Mouse (Mus musculus): ENCODE results near the gene Nktr. TPM values are rescaled to one million over a fixed set of nuclear protein-coding genes. Genes with fewer than 3 reads are reported as not detected.

Gene Nktr
- 37.5 and 41.4 TPM in 2 replicates for polyA plus RNA-seq (2012; rRNA removed)

DNA sequence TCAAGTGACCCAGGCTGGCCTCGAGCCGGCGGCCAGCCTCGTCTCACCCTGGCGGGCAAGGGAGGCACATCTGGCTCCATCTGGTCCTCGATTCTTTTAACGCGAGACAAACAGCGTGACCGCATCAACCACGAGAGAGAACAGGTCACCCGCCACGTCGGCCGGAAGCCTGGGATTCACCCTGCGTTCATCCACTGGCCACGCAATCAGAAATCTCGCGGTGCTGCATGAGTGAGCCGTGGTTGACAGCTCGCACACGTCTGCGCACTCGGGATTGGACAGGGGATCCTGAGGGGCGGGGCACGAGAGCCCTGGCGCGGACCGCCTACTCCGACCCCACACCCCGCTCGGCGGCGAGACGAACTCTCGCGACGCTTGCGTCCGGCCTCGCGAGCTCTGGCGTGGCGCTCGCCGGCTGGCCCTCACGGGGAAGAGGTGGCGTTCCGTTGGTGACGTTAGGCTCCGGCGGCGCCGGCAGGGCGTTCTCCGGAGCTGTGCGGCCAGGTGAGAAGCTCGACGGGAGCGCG is at the start of gene Nktr:
Gene Nktr, plus strand, starts transcription at position 378 of the 527 bp plus-strand sequence.

DNA sequence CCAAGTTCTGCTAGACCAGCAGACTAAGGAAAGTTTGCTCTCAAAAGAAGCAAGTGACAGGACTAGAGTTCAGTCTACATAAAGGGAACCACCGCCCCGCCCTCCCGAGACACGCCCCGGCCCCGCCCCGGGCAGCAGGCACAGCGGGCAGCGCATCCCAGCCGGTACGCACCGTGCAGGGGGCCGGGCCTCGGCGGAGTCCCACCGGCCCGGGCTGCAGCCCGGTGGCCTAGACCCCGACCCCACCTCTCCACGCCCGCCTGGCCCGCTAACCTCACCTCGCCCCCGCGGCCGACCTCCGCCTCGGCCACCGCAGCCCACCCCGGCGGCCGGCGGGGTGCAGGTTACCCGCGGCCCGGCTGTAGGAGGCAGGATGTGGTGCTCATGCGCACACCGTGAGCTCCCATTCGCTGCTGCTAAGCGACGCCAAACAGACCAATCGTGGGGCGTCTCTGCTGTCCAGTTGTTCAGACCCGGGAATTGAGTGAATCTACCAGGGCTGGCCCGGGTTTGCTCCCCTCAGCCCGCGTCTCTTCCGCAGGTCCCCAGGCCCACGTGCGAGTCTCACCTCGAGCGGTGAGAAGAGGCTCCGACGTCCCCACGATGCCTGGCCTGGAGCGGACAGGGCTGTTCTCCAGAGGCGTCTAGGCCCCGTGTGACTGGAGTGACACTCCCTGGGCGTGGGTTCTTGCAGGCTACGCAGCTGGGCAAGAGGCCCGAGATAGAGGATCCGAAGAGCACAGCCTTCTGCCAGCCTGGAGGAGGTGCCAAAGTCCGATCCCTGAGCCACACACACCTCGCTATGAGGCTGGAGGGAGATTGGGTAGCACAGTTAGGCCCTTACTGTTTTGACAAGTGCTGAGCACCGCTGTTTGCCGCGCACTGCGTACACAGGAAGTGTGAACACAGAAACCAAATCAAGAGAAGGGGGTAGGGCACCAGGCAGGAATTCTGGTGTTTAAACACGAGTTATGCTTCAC is 14.0 kb upstream of the Nktr start, which contains the start of gene Sec22c:
Gene Sec22c, minus strand, starts transcription at position 845 of the 980 bp plus-strand sequence.

GRCm38 (mm10) chr9:121709898-121710583 is 8.9 kb upstream of the Nktr start, which contains the start of gene Ss18l2:
Gene Ss18l2, plus strand, starts transcription at chr9:121710329.

DNA sequence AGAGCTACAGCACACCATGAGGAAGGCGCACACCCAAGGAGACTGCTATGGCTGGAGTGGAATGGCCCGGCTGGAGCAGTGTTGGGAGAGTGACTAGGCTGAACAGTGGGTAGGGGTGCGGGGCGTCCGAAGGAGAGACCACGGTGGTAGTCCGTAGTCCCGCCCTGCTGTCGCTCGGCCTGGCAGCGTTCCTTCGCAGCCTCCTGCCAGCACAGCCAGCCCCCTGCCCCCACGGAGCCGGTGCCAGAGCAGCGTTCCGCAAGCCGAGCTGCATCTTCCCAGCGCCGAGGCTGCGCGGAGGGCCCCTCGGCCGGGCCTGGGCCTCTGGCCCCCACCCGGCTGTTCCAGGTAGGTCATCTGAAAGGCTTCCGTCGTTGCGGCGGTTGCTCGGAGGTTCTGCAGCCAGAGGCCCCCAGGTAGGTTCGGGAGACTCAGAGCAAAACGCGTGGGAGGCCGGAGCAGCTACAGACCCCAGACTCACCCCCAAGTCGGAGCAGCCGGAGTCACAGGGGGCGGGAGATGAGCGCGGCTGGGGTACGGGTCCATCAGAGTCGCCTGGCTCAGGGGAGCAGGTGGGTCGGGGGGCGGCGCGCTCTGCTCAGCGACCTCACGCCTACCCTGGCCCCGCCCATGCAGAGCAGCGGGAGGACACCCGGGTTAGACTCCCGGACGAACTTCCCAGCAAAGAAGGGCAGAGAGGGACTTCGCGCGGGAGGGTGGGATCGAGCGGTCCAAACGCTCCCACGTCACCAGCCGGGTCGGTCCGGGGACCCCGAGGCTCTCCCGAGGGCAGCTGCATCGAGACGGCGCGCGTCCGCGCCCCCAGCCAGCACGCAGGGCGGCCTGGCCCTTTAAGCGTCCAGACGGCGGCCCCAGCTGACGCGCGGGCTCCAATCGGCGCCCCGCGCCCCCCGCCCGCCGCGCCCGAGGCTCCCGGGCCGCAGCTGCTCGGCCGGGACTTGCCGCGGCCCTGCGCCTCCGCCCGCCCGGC is 40.4 kb downstream of the Nktr start, which contains the start of gene Zfp651:
Gene Zfp651, plus strand, starts transcription at position 240 of the 991 bp plus-strand sequence.

DNA sequence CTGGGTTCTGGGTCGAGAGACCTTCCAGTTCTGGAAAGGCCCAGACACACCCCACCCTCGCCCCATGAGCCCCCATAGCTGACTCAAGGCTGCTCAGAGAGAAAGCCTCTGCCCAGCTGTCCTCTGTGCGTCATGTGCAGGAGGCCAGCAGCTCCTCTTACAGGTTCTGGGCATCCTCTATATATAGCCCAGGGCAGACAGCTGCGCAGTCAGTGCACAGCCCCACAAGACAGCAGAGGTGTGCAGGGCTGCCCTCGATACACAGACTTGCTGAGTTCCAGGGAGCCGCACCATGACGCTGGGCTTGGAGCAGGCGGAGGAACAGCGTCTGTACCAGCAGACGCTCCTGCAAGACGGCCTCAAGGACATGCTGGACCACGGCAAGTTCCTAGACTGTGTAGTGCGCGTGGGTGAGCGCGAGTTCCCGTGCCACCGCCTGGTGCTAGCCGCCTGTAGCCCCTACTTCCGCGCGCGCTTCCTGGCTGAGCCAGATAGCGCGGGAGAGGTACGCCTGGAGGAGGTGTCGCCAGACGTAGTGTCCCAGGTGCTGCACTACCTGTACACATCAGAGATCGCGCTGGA is 58.6 kb downstream of the Nktr start, which contains the start of gene Klhl40:
Gene Klhl40, plus strand, starts transcription at position 124 of the 582 bp plus-strand sequence.

GRCm38 (mm10) chr9:121791757-121792521 is 73.0 kb downstream of the Nktr start, which contains the start of gene Hhatl:
Gene Hhatl, minus strand, starts transcription at chr9:121792507.

Other genes starting within 250 kb of the Nktr start
- 16.4 and 29.0 TPM in 2 replicates for gene Cck, start 223.5 kb upstream of the Nktr start, polyA plus RNA-seq (2012; rRNA removed)
- gene Lyzl4, start 77.1 kb upstream of the Nktr start, polyA plus RNA-seq (2012; rRNA removed) = 0.59 and 0.74 TPM in 2 replicates
- 124 and 132 TPM in 2 replicates for gene Vipr1, start 76.5 kb upstream of the Nktr start, polyA plus RNA-seq (2012; rRNA removed)
- gene Sec22c, start 13.7 kb upstream of the Nktr start, polyA plus RNA-seq (2012; rRNA removed) = 8.9 and 10.2 TPM in 2 replicates
- gene Ss18l2, start 8.8 kb upstream of the Nktr start, polyA plus RNA-seq (2012; rRNA removed) = 16.9 and 22.0 TPM in 2 replicates
- 21.9 and 23.4 TPM in 2 replicates for gene Zfp651, start 40.2 kb downstream of the Nktr start, polyA plus RNA-seq (2012; rRNA removed)
- gene Klhl40, start 58.4 kb downstream of the Nktr start, polyA plus RNA-seq (2012; rRNA removed) = 0.21 and 0.55 TPM in 2 replicates
- gene Hhatl, start 73.3 kb downstream of the Nktr start, polyA plus RNA-seq (2012; rRNA removed) = 5.0 and 6.6 TPM in 2 replicates
- gene Ccdc13, start 120.3 kb downstream of the Nktr start, polyA plus RNA-seq (2012; rRNA removed) = 0.25 and 0.30 TPM in 2 replicates
- gene Higd1a, start 139.2 kb downstream of the Nktr start, polyA plus RNA-seq (2012; rRNA removed) = 29.6 and 33.9 TPM in 2 replicates
- 1.8 and 2.2 TPM in 2 replicates for gene Ackr2, start 179.2 kb downstream of the Nktr start, polyA plus RNA-seq (2012; rRNA removed)
- 0.07 and 0.08 TPM in 2 replicates for gene Cyp8b1, start 197.1 kb downstream of the Nktr start, polyA plus RNA-seq (2012; rRNA removed)
- 1.3 and 1.5 TPM in 2 replicates for gene Fam198a, start 231.8 kb downstream of the Nktr start, polyA plus RNA-seq (2012; rRNA removed)

Data from colon, adult 2 months (tissue).